ENCODE assay signal across 19 mouse cellular contexts in the genomic region with DNA sequence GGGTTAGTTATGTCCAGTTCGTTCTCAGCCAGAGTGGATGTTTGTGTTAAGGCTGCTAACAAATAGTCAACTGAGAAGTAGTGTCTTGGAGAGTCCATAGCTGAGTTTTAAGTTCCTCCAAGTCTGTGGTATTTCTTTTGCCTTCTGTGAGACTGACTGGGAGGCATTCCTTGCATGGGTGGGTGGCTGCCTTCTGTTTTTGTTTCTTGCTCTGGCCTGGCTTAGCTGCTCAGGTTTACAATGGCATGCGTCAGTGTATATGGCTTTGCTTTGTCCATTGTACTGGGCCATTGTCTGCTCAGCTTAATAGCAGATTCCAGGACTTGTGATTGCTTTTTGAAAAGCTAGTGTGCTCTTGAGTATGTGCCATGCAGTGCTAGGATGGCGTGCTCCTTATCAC.
DNase-seq lines count a peak whose midpoint lies in the region; ATAC-seq and TF ChIP-seq lines count a peak whose summit lies in the region.
"Had no signal": no experiment of that assay in that cellular context is flagged by ENCODE, and none has a peak within 500 bp of the region (broad histone marks: within the 10 kb centered on the region; RNA-seq: fewer than 3 reads in every experiment).

No protein-coding gene starts in this region.

- WGBS in hindbrain, embryonic 11.5 days: 39% methylated on average over 3 of the region's 3 CpGs
- WGBS in hindbrain, embryonic 14.5 days: 25% methylated on average over 3 of the region's 3 CpGs
- WGBS in embryonic facial prominence, embryonic 14.5 days: 46% methylated on average over 3 of the region's 3 CpGs
- WGBS in intestine, embryonic 16.5 days: 49% methylated on average over 3 of the region's 3 CpGs

- no peak overlapping the region for H3K27ac ChIP-seq in hindbrain, embryonic 11.5 days (ENCODE audit: low read depth, low read length)
- no peak overlapping the region for H3K27ac ChIP-seq in hindbrain, embryonic 14.5 days
- no peak overlapping the region for H3K27ac ChIP-seq in ES-E14 (ENCODE audit: insufficient read depth, low read depth, low read length, poor library complexity, severe bottlenecking)
- H3K27ac ChIP-seq in embryonic facial prominence, embryonic 14.5 days (replicated peaks; ENCODE audit: low read depth, low read length): no peak overlapping the region
- no peak overlapping the region for H3K27ac ChIP-seq in intestine, embryonic 16.5 days (ENCODE audit: low read length)
- H3K27ac ChIP-seq: embryonic facial prominence, embryonic 13.5 days; liver, embryonic 13.5 days; midbrain, embryonic 12.5 days; neural tube, embryonic 12.5 days had no signal

- no peak overlapping the region for H3K4me3 ChIP-seq in hindbrain, embryonic 11.5 days (ENCODE audit: low read depth, low read length)
- no peak overlapping the region for H3K4me3 ChIP-seq in hindbrain, embryonic 14.5 days (replicated peaks; ENCODE audit: low read length)
- no peak overlapping the region for H3K4me3 ChIP-seq in ES-E14 (ENCODE audit: insufficient read depth in 1 of 2, low read depth in 1 of 2, low read length in 2 of 2, poor library complexity in 1 of 2, severe bottlenecking in 1 of 2)
- H3K4me3 ChIP-seq in embryonic facial prominence, embryonic 14.5 days (ENCODE audit: low read depth, low read length): no peak overlapping the region
- H3K4me3 ChIP-seq in intestine, embryonic 16.5 days (ENCODE audit: low read length): no peak overlapping the region
- H3K4me3 ChIP-seq: embryonic facial prominence, embryonic 13.5 days; liver, embryonic 13.5 days; midbrain, embryonic 12.5 days; neural tube, embryonic 12.5 days had no signal

- no peak overlapping the region for H3K4me2 ChIP-seq in hindbrain, embryonic 11.5 days (replicated peaks; ENCODE audit: low read depth, low read length)
- no peak overlapping the region for H3K4me2 ChIP-seq in hindbrain, embryonic 14.5 days (replicated peaks)
- no peak overlapping the region for H3K4me2 ChIP-seq in embryonic facial prominence, embryonic 14.5 days (ENCODE audit: low read depth, low read length)
- H3K4me2 ChIP-seq in intestine, embryonic 16.5 days (ENCODE audit: low read depth, low read length): no peak overlapping the region
- H3K4me2 ChIP-seq: embryonic facial prominence, embryonic 13.5 days; liver, embryonic 13.5 days; midbrain, embryonic 12.5 days; neural tube, embryonic 12.5 days had no signal

- DNase-seq in frontal cortex, postnatal 25 days (ENCODE audit: low spot score in 2 of 2): no peak
- DNase-seq in hindbrain, embryonic 11.5 days (ENCODE audit: low spot score): peak; percentile 11
- no peak for DNase-seq in hindbrain, embryonic 14.5 days (ENCODE audit: low spot score)
- DNase-seq in ES-E14 (ENCODE audit: low read depth, low spot score): peak; percentile 42
- DNase-seq in embryonic facial prominence, embryonic 14.5 days (ENCODE audit: low spot score): peak; percentile 45
- DNase-seq in spleen, adult 12 weeks (ENCODE audit: low spot score): no peak
- DNase-seq: cerebellum, adult 2 months; layer of hippocampus, adult 9-11 months; left cerebral cortex, postnatal 4 days; liver, embryonic 13.5 days; lung, postnatal 10 days had no signal

- no peaks in the 10 kb centered on the region for H3K9me3 ChIP-seq in hindbrain, embryonic 11.5 days (ENCODE audit: control insufficient read depth, low read length)
- H3K9me3 ChIP-seq in hindbrain, embryonic 14.5 days (ENCODE audit: control insufficient read depth, low read length): no peaks in the 10 kb centered on the region
- no peaks in the 10 kb centered on the region for H3K9me3 ChIP-seq in ES-E14 (ENCODE audit: control insufficient read depth, insufficient read depth, low read depth, low read length)
- H3K9me3 ChIP-seq in embryonic facial prominence, embryonic 14.5 days (ENCODE audit: control insufficient read depth, low read length): no peaks in the 10 kb centered on the region
- H3K9me3 ChIP-seq in intestine, embryonic 16.5 days (ENCODE audit: control insufficient read depth, low read length): no peaks in the 10 kb centered on the region
- H3K9me3 ChIP-seq: embryonic facial prominence, embryonic 13.5 days; liver, embryonic 13.5 days; midbrain, embryonic 12.5 days; neural tube, embryonic 12.5 days had no signal

- no peaks in the 10 kb centered on the region for H3K36me3 ChIP-seq in hindbrain, embryonic 11.5 days (ENCODE audit: control insufficient read depth, insufficient read depth, low read length)
- H3K36me3 ChIP-seq in hindbrain, embryonic 14.5 days (replicated peaks; ENCODE audit: control insufficient read depth, insufficient read depth): no peaks in the 10 kb centered on the region
- H3K36me3 ChIP-seq in ES-E14 (ENCODE audit: control insufficient read depth, insufficient read depth, low read length, poor library complexity, severe bottlenecking): no peaks in the 10 kb centered on the region
- no peaks in the 10 kb centered on the region for H3K36me3 ChIP-seq in embryonic facial prominence, embryonic 14.5 days (ENCODE audit: control insufficient read depth, insufficient read depth, low read length)
- H3K36me3 ChIP-seq in intestine, embryonic 16.5 days (ENCODE audit: control insufficient read depth, insufficient read depth, low read length): no peaks in the 10 kb centered on the region
- H3K36me3 ChIP-seq: embryonic facial prominence, embryonic 13.5 days; liver, embryonic 13.5 days; midbrain, embryonic 12.5 days; neural tube, embryonic 12.5 days had no signal

- in situ Hi-C loops in ES-E14 (cut with MboI; ENCODE audit: low sequenced_read_pairs in 2 of 2, unreplicated experiment in 2 of 2): no loop called here

- no peaks in the 10 kb centered on the region for H3K4me1 ChIP-seq in hindbrain, embryonic 11.5 days (replicated peaks; ENCODE audit: control insufficient read depth, insufficient read depth, low read length)
- H3K4me1 ChIP-seq in hindbrain, embryonic 14.5 days (replicated peaks; ENCODE audit: control insufficient read depth, insufficient read depth, low read length): no peaks in the 10 kb centered on the region; the same call in 1 of the 2 replicates
- peaks cover 0 to 4% of the 10 kb centered on the region in 2 experiments; a peak in 1 of 4 replicates for H3K4me1 ChIP-seq in ES-E14 (ENCODE audit: control insufficient read depth in 2 of 2, insufficient read depth in 2 of 2, low read length in 2 of 2, poor library complexity in 1 of 2)
- H3K4me1 ChIP-seq in embryonic facial prominence, embryonic 14.5 days (ENCODE audit: control insufficient read depth, insufficient read depth, low read length): peaks cover 23% of the 10 kb centered on the region
- peaks cover 14% of the 10 kb centered on the region for H3K4me1 ChIP-seq in intestine, embryonic 16.5 days (ENCODE audit: control insufficient read depth, insufficient read depth, low read length)

- no peak overlapping the region for H3K9ac ChIP-seq in hindbrain, embryonic 11.5 days (ENCODE audit: low read depth, low read length)
- no peak overlapping the region for H3K9ac ChIP-seq in hindbrain, embryonic 14.5 days
- no peak overlapping the region for H3K9ac ChIP-seq in ES-E14 (ENCODE audit: insufficient read depth, low read depth, low read length, poor library complexity, severe bottlenecking)
- H3K9ac ChIP-seq in embryonic facial prominence, embryonic 14.5 days (ENCODE audit: low read depth, low read length): no peak overlapping the region
- no peak overlapping the region for H3K9ac ChIP-seq in intestine, embryonic 16.5 days (ENCODE audit: low read depth, low read length)
- H3K9ac ChIP-seq: embryonic facial prominence, embryonic 13.5 days; liver, embryonic 13.5 days; midbrain, embryonic 12.5 days; neural tube, embryonic 12.5 days had no signal

- ATAC-seq in frontal cortex, adult (ENCODE audit: low TSS enrichment): peak; percentile 62; the same call in 1 of the 2 replicates
- no peak for ATAC-seq in hindbrain, embryonic 11.5 days (ENCODE audit: low FRiP score)
- no peak for ATAC-seq in hindbrain, embryonic 14.5 days (ENCODE audit: low FRiP score)
- peak; percentile 76 for ATAC-seq in embryonic facial prominence, embryonic 14.5 days (ENCODE audit: low read depth)
- no peak for ATAC-seq in intestine, embryonic 16.5 days
- ATAC-seq: activated CD4-positive, CD25-positive, alpha-beta regulatory T cell, adult 4 months; forebrain, embryonic 16.5 days; intestine, postnatal 0 days had no signal

- H3K27me3 ChIP-seq in hindbrain, embryonic 11.5 days (ENCODE audit: control insufficient read depth, insufficient read depth, low read length): no peaks in the 10 kb centered on the region
- H3K27me3 ChIP-seq in hindbrain, embryonic 14.5 days (ENCODE audit: control insufficient read depth, insufficient read depth, low read length): no peaks in the 10 kb centered on the region
- H3K27me3 ChIP-seq in embryonic facial prominence, embryonic 14.5 days (replicated peaks; ENCODE audit: control insufficient read depth, insufficient read depth, low read length): no peaks in the 10 kb centered on the region
- no peaks in the 10 kb centered on the region for H3K27me3 ChIP-seq in intestine, embryonic 16.5 days (replicated peaks; ENCODE audit: control insufficient read depth, insufficient read depth, low read length)
- H3K27me3 ChIP-seq: embryonic facial prominence, embryonic 13.5 days; liver, embryonic 13.5 days; midbrain, embryonic 12.5 days; neural tube, embryonic 12.5 days had no signal

TF ChIP-seq in ES-E14, 5 proteins besides CTCF, POLR2A, EP300 and RAD21:
- TF ChIP-seq CHD2 (IDR thresholded peaks at IDR 0.05; ENCODE audit: low read depth, low read length): 0 out of 2 replicates have a peak, but pooled peaks have one; percentile 22
- TF ChIP-seq ZC3H11A (IDR thresholded peaks at IDR 0.05; ENCODE audit: borderline replicate concordance, low read depth, low read length): no peak
- TF ChIP-seq HCFC1 (IDR thresholded peaks at IDR 0.05; ENCODE audit: borderline replicate concordance, insufficient read depth, low read length): no peak
- no peak for TF ChIP-seq ZNF384 (IDR thresholded peaks at IDR 0.05; ENCODE audit: low read depth, low read length)
- no peak for TF ChIP-seq MAFK (IDR thresholded peaks at IDR 0.05; ENCODE audit: insufficient read depth, low read depth, low read length)

Comparison
In these comparisons a context has a peak if more than half of its experiments do, and no peak if none do; other contexts are left out.
1. DNase-seq: peak in hindbrain, embryonic 11.5 days (single experiment), ES-E14 (single experiment) and embryonic facial prominence, embryonic 14.5 days (single experiment); none in frontal cortex, postnatal 25 days (0 of 2), hindbrain, embryonic 14.5 days (single experiment) and spleen, adult 12 weeks (single experiment).
2. ATAC-seq: peak in frontal cortex, adult (single experiment) and embryonic facial prominence, embryonic 14.5 days (single experiment); none in hindbrain, embryonic 11.5 days (single experiment), hindbrain, embryonic 14.5 days (single experiment) and intestine, embryonic 16.5 days (single experiment).